Mouse (Mus musculus) embryonic facial prominence, embryonic 10.5 days (tissue): ENCODE data around the gene Plagl2. TPM values are rescaled to one million over a fixed set of nuclear protein-coding genes. Genes with fewer than 3 reads are reported as not detected.

Experiments
- DNase-seq: peaks from one replicate; pipeline ENCODE4 v3.0.0-alpha.2; 2017; ENCODE audit warnings: low spot score
- H3K27ac ChIP-seq: fragments of 300-500 bp; sonication (generic); replicated peaks from 2 replicates; pipeline ENCODE4 v1.5.1; 2016; ENCODE audit warnings: mild to moderate bottlenecking
- H3K27me3 ChIP-seq: fragments of 300-500 bp; sonication (generic); replicated peaks from 2 replicates; pipeline ENCODE4 v1.6.1; 2016; ENCODE audit warnings: low read depth, mild to moderate bottlenecking; ENCODE audit not compliant: poor library complexity, severe bottlenecking
- H3K36me3 ChIP-seq: fragments of 300-500 bp; sonication (generic); replicated peaks from 2 replicates; pipeline ENCODE4 v1.6.1; 2016; ENCODE audit warnings: mild to moderate bottlenecking, moderate library complexity
- H3K4me1 ChIP-seq: fragments of 300-500 bp; sonication (generic); 2 replicates; pipeline ENCODE4 v1.6.1; 2016
- H3K4me3 ChIP-seq: fragments of 300-500 bp; sonication (generic); 2 replicates; pipeline ENCODE4 v1.5.1; 2016; ENCODE audit warnings: mild to moderate bottlenecking, moderate library complexity
- H3K9me3 ChIP-seq: fragments of 300-500 bp; sonication (generic); 2 replicates; pipeline ENCODE4 v1.6.1; 2016; ENCODE audit warnings: mild to moderate bottlenecking
- WGBS: fragments of 180-500 bp; shearing (Covaris S2); methylation state at CpG from one replicate; pipeline ENCODE4 v1.1.7; 2016; 5-methylcytosine and 5-hydroxymethylcytosine counted together
- polyA plus RNA-seq: library from polyadenylated mRNA; unstranded; fragments of >200 nt; fragmentation: Nextera tagmentation; extraction: Ambion mirVana; gene quantifications from 2 replicates; pipeline ENCODE4 v1.2.1, GENCODE M21; 2016

Gene Plagl2
- polyA plus RNA-seq, 1 experiment from 2014 or later = 25.6 TPM

DNA sequence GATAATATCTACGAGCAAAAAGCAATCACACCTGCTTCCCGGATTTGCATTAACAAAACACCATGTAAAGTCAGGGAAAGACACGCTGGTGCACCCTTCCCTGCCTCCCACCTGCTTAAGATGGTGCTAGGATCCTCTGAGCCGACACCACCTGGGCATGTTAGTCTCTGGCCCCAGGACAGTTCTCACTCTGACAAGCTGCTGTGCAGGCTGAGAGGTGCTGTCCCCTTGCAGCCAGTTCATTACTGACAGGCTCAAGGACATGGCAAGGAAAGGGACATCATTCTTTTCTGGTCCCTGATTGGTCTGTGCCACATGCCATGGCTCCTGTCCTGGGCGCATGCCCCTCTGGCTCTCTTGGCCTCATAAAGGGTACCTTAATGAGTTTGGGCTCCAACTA lies 12.7 kb downstream of the Plagl2 start:
- no peaks in the 10 kb centered on the region for H3K9me3 ChIP-seq
- H3K36me3 ChIP-seq = peaks cover 66% of the 10 kb centered on the region
- DNase-seq = no peak
- peaks cover 15% of the 10 kb centered on the region for H3K4me1 ChIP-seq
- 85% methylated on average over 5 of the region's 5 CpGs for WGBS
- no peak overlapping the region for H3K4me3 ChIP-seq
- H3K27ac ChIP-seq = no peak overlapping the region
- H3K27me3 ChIP-seq = no peaks in the 10 kb centered on the region

DNA sequence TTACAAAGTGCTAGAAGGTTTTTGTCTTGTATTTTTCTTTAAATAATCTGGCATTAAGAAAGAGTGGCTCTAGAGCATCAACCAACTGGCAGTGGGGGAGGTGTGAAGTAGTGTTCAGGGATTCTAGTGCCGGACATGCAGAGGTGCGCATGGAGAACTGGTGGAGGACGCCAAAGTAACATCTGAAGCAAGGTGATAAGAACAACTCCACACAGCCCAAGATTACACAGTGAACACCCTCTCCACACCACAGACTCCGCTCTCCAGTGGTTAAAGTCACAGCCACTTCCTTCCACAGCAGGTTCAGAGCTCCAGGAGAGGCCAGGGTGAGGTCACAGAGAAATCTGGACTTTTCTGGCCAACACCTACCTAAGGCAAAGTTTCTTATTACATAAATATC lies 13.3 kb downstream of the Plagl2 start:
- no peaks in the 10 kb centered on the region for H3K27me3 ChIP-seq
- H3K27ac ChIP-seq = no peak overlapping the region
- WGBS = 91% methylated on average over 4 of the region's 4 CpGs
- H3K4me1 ChIP-seq = peaks cover 15% of the 10 kb centered on the region
- DNase-seq = no peak
- H3K9me3 ChIP-seq = no peaks in the 10 kb centered on the region
- H3K36me3 ChIP-seq = peaks cover 60% of the 10 kb centered on the region
- H3K4me3 ChIP-seq = no peak overlapping the region

- H3K27me3 ChIP-seq = no peaks in the 10 kb centered on the region
- H3K27ac ChIP-seq = peak overlapping the region; percentile 86
- H3K36me3 ChIP-seq = peaks cover 37% of the 10 kb centered on the region
- H3K4me1 ChIP-seq = peaks cover 15% of the 10 kb centered on the region
- 6% methylated on average over 3 of the region's 3 CpGs for WGBS
- no peak for DNase-seq
- H3K4me3 ChIP-seq = peak overlapping the region; percentile 74
- H3K9me3 ChIP-seq = no peaks in the 10 kb centered on the region
Observed at GRCm38 (mm10) chr2:153225595-153225953, 15.7 kb downstream of the Plagl2 start.

- H3K27ac ChIP-seq = peak within 1 kb of the TSS; percentile 86
- 2% methylated on average over 31 of the region's 31 CpGs for WGBS
- H3K27me3 ChIP-seq = no peaks in the 10 kb centered on the region
- peaks cover 32% of the 10 kb centered on the region for H3K36me3 ChIP-seq
- peak; percentile 71 for DNase-seq
- peaks cover 15% of the 10 kb centered on the region for H3K4me1 ChIP-seq
- no peaks in the 10 kb centered on the region for H3K9me3 ChIP-seq
- H3K4me3 ChIP-seq = peak within 1 kb of the TSS; percentile 74
Observed at GRCm38 (mm10) chr2:153224946-153225594, 16.2 kb downstream of the Plagl2 start, which contains the start of gene Tspyl3. Gene Tspyl3, minus strand, starts transcription at chr2:153225441.

DNA sequence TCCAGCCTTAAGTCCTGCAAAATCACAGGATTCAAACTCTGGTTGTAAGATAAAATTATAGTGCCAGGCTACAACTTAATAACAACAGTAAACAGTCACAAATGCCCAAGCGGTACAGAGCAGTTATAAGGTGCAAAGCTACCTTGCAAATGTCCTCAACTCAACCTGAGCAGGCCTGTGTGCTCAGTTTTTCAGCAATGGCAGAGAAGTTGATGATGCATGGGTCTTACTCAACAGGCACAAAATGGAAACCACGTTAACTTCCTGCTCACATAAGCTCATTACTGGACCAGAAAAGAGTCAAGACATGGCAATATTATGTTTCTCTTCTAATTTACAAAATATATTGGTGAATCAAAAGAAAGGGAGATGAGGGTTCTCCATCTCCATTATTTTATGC lies 18.7 kb downstream of the Plagl2 start:
- DNase-seq = no peak
- no peak overlapping the region for H3K4me3 ChIP-seq
- WGBS = 95% methylated on average over 2 of the region's 2 CpGs

DNA sequence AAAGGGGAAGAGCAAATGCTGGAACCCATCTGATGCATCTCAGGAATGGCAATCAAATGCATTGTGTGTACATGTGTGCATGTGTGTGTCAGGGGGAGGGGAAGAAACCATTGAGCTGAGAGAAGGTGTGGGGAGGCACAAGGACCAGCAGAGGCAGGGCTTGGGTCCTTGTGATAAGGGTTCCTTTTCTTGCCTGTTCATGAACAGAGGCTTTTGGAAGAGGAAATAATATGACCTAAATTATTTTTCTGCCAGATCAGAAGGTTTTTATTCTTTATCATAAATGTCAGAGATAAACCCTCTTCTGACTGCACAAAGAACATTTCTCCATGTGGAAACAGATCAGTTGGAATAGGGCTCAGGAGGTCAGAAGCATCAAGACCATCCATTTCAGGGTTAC lies 19.1 kb downstream of the Plagl2 start:
- Histone ChIP-seq H3K36me3 (peaks cover 5% of the 10 kb centered on the region), H3K27ac (no peak overlapping the region), H3K4me1 (peaks cover 15% of the 10 kb centered on the region), H3K9me3 (no peaks in the 10 kb centered on the region), H3K27me3 (no peaks in the 10 kb centered on the region), H3K4me3 (no peak overlapping the region)
- no peak for DNase-seq

More for the DNA sequence above, 18.7 kb downstream of the Plagl2 start:
- Histone ChIP-seq H3K9me3 (no peaks in the 10 kb centered on the region), H3K4me1 (peaks cover 15% of the 10 kb centered on the region), H3K36me3 (peaks cover 8% of the 10 kb centered on the region), H3K27ac (no peak overlapping the region), H3K27me3 (no peaks in the 10 kb centered on the region)

DNA sequence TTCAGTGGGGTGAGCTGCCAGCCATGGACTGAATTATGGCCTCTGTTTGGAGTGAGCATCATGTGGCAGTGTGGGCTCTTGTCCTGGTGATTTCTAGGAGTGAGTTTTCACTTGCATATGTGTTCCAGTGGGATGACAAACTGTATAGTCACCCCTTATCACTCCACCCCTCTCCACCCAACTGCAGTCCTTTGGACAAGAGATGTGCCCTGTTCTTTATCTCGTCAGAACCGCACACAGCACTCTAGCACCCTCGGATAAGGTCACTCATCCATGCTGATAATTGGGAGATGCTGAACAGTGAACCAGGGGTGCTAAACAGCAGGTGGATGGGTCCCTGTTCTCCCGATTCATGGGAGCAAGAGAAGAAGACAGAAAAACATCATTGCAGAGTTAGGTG lies 19.6 kb downstream of the Plagl2 start:
- H3K27ac ChIP-seq = no peak overlapping the region
- H3K9me3 ChIP-seq = no peaks in the 10 kb centered on the region
- peaks cover under 1% of the 10 kb centered on the region for H3K36me3 ChIP-seq
- DNase-seq = no peak
- peaks cover 15% of the 10 kb centered on the region for H3K4me1 ChIP-seq
- no peak overlapping the region for H3K4me3 ChIP-seq
- H3K27me3 ChIP-seq = no peaks in the 10 kb centered on the region
- 88% methylated on average over 4 of the region's 4 CpGs for WGBS

- Histone ChIP-seq H3K4me3 (no peak overlapping the region), H3K4me1 (peaks cover 12% of the 10 kb centered on the region), H3K36me3 (no peaks in the 10 kb centered on the region; the same call in 1 of the 2 replicates), H3K9me3 (no peaks in the 10 kb centered on the region), H3K27me3 (no peaks in the 10 kb centered on the region), H3K27ac (no peak overlapping the region)
- 84% methylated on average over 3 of the region's 3 CpGs for WGBS
- DNase-seq = no peak
Observed at GRCm38 (mm10) chr2:153218516-153218915, 22.7 kb downstream of the Plagl2 start.

GRCm38 (mm10) chr2:153217826-153218340 lies 23.3 kb downstream of the Plagl2 start:
- no peaks in the 10 kb centered on the region for H3K9me3 ChIP-seq
- peaks cover 12% of the 10 kb centered on the region for H3K4me1 ChIP-seq
- H3K27me3 ChIP-seq = no peaks in the 10 kb centered on the region
- H3K36me3 ChIP-seq = no peaks in the 10 kb centered on the region; the same call in 1 of the 2 replicates
- 91% methylated on average over 10 of the region's 10 CpGs for WGBS
- H3K4me3 ChIP-seq = no peak overlapping the region
- DNase-seq = no peak
- H3K27ac ChIP-seq = no peak overlapping the region

- WGBS = 78% methylated on average over 4 of the region's 4 CpGs
- Histone ChIP-seq H3K27me3 (no peaks in the 10 kb centered on the region), H3K27ac (no peak overlapping the region)
Observed at GRCm38 (mm10) chr2:153215421-153215820, 25.8 kb downstream of the Plagl2 start.

DNA sequence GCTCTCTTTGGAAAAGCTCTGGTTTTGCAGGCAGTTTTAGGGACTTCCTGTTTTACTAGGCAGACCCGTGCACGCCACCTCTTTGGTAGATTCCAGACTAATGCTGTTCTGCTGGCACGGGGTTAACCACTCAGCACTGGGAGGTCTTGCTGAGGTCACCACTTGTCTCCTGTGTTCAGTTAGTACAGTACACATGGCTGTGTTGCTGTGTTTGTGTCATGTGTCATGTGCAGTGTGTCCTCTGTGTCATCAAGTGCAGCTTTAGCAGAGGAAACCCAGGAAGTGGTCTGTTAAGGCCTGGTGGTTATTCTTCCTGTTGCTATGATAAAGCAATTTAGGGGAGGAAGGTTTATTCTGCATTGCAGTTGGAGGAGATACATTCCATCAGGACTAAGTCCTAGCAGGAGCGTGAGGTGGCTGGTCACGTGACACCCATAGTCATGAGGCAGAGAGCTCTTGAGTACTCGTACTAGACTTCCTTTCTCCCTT lies 26.4 kb downstream of the Plagl2 start:
- no peaks in the 10 kb centered on the region for H3K27me3 ChIP-seq
- H3K9me3 ChIP-seq = no peaks in the 10 kb centered on the region
- H3K27ac ChIP-seq = no peak overlapping the region
- H3K36me3 ChIP-seq = peaks cover 8% of the 10 kb centered on the region
- WGBS = 66% methylated on average over 6 of the region's 6 CpGs
- no peak overlapping the region for H3K4me3 ChIP-seq
- peaks cover 12% of the 10 kb centered on the region for H3K4me1 ChIP-seq
- DNase-seq = no peak

More at GRCm38 (mm10) chr2:153215421-153215820, 25.8 kb downstream of the Plagl2 start:
- H3K36me3 ChIP-seq = peaks cover 3% of the 10 kb centered on the region
- no peak for DNase-seq
- H3K4me1 ChIP-seq = peaks cover 12% of the 10 kb centered on the region
- no peaks in the 10 kb centered on the region for H3K9me3 ChIP-seq
- no peak overlapping the region for H3K4me3 ChIP-seq

- Histone ChIP-seq H3K27ac (no peak overlapping the region), H3K36me3 (peaks cover 23% of the 10 kb centered on the region), H3K4me1 (peaks cover 12% of the 10 kb centered on the region), H3K9me3 (no peaks in the 10 kb centered on the region), H3K27me3 (no peaks in the 10 kb centered on the region), H3K4me3 (no peak overlapping the region)
- no peak for DNase-seq
- WGBS = 87% methylated on average over 4 of the region's 4 CpGs
Observed at GRCm38 (mm10) chr2:153213351-153213750, 27.9 kb downstream of the Plagl2 start.

GRCm38 (mm10) chr2:153211451-153211850 lies 29.8 kb downstream of the Plagl2 start:
- peaks cover 12% of the 10 kb centered on the region for H3K4me1 ChIP-seq
- no peak overlapping the region for H3K4me3 ChIP-seq
- 94% methylated on average over 5 of the region's 5 CpGs for WGBS
- no peaks in the 10 kb centered on the region for H3K27me3 ChIP-seq
- H3K9me3 ChIP-seq = no peaks in the 10 kb centered on the region
- peaks cover 42% of the 10 kb centered on the region for H3K36me3 ChIP-seq
- DNase-seq = no peak
- H3K27ac ChIP-seq = no peak overlapping the region
